Mouse (Mus musculus) brain, embryonic 14.5 days (tissue): ENCODE data around the gene Ankdd1a. TPM values are rescaled to one million over a fixed set of nuclear protein-coding genes. Genes with fewer than 3 reads are reported as not detected.

Experiments used
- DNase-seq: peaks from one replicate; pipeline ENCODE4 v3.0.0-alpha.2; 2011; ENCODE audit warnings: low read depth
- CTCF ChIP-seq: fragments of 200-500 bp; IDR thresholded peaks from 2 replicates; pipeline ENCODE4 v1.5.1; 2012; ENCODE audit warnings: inconsistent platforms, mild to moderate bottlenecking, moderate library complexity, borderline replicate concordance; ENCODE audit not compliant: insufficient read depth, insufficient read length; ENCODE audit errors: extremely low read depth
- POLR2A ChIP-seq: fragments of 200-500 bp; IDR thresholded peaks from 2 replicates; pipeline ENCODE4 v1.6.1; 2012; ENCODE audit warnings: mild to moderate bottlenecking, inconsistent platforms, borderline replicate concordance; ENCODE audit not compliant: poor library complexity, insufficient read depth, insufficient read length, severe bottlenecking; ENCODE audit errors: extremely low read depth
- polyA plus RNA-seq: library from polyadenylated mRNA; depleted of rRNA; stranded (reverse); fragments of >200 nt; gene quantifications from 2 replicates; pipeline ENCODE4 v1.2.3, GENCODE M21; 2012

Gene Ankdd1a
- polyA plus RNA-seq, 1 experiment = 2.1 TPM

DNA sequence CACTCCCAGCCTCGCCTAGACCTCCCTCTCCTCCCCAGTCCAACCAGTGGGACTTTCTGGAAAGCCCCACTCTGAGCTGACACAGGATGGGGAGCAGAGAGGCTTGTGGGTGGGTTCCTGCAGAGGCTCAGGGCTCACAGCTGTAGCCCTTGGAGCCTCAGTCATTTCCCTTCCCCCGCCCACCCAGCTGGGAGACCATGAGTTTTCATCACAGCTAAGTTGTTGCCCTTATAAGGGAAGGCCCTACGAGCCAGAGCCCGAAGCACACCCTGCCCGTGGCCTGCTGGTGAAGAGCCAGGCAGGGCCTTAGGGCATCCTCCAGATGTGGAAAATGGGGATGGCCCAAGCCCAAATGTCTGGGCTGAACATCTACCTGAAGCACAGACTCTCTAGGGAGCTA, 31.0 kb upstream of the Ankdd1a start:
- DNase-seq = peak; percentile 39
- no peak for TF ChIP-seq POLR2A
- no peak for TF ChIP-seq CTCF

DNA sequence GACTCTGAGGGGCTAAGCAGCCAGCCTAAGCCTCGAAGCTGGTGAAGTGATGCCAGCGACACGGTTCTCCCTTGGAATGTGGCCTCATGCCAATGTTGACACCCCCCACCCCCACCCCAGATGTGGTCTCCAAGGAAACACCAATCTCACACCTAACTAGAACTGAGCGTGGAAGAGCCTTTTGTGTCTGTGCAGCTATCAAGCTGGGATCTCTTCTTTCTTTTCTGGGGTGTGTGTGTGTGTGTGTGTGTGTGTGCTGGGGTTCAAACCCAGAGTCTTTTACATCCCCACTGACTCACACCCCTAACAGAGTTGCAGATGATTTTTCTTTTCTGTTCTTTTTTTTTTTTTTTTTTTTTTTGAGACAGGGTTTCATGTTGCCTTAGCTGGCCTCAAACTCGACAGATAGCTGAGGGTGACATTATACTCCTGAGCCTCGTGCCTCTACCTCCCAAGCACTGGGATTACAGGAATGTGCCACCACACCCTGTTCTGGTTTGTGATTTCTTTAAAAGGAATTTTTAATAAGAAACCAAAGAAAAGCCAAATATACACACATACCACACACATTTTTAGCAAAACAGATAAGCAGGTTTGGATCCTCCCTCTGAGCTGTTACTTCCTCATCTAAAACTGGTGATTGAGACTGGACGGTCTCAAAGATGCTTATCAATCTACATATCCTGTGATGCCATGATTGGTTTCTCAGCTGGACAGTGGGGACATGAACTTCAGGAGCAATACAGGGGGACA, 30.3 kb upstream of the Ankdd1a start:
- TF ChIP-seq POLR2A = no peak
- no peak for TF ChIP-seq CTCF
- DNase-seq = peak; percentile 57

DNA sequence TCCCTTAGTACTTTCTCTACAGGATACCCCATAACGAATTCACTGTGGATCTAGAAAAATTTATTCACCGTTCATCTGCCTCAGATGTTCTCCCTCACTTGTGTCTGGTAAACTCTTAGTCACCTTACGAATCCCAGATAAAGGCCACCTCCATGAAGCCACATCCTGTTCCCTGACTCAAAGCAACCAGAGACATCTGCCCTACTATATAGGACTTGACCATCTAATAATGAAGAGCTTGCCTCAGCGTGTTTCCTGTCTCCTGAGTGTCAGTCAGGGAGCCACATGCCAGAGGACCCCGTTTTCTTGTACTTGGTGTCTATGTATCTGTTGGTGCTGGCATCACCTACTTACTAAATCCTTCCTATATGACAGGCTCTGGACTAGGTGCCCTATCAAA, 29.6 kb upstream of the Ankdd1a start:
- TF ChIP-seq CTCF = no peak
- TF ChIP-seq POLR2A = no peak
- no peak for DNase-seq

DNA sequence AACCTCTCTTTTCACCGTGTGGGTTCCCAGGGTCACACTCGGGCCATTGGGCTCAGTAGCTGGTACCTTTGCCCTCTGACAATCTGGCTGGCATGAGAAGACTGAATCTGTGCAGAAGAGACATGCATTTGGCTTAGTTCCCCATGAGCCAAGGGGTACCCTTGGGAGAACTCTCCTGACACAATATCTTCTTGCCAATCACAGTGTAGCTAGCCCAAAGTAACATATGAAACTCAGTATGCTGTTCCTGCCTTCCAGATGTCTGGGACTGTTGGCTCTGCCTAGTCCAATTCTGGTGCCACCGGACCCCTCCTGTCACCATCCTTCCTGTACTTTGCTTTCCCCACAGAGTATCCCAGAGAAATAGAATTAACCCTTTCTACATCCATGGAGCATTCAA, 29.1 kb upstream of the Ankdd1a start:
- TF ChIP-seq CTCF (no peak), POLR2A (no peak)
- no peak for DNase-seq

DNA sequence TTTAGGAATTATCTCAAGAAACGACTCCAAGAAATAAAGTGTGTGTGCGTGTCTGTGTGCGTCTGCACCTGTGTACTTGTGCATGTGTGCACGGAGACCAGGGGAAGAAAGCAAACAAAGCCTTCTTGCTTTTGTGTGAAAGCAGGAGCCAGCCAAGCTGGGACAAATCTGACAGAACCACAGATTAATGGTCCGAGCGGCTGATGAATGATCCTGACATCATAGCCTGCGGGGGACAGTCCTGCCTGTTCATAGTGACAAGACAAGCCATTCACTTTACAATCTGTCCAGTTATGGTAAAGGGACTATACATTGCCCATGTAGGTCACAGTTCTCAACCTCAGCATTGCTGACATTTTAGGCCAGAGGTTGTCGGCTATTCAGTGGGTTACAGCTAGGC, 28.3 kb upstream of the Ankdd1a start:
- no peak for TF ChIP-seq CTCF
- no peak for TF ChIP-seq POLR2A
- no peak for DNase-seq

DNA sequence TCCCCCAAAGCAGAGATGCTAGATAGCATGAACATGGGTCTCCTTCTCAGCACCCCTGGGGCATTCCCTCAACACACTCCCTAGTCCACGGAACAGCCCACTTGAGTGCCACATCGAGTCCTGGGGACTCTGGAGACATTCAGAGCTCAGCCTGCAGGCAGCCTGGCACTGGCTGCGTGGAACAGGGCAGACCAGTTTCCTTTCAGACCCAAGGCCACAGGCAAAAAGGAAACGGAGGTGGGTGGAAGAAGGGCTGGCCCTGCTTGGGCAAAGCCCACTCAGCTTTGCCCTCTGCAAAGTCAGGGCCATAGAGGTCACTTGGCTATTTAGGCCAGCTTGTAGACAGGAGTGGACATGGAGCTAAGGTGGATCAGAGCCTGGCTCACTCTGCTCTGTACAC, 27.9 kb upstream of the Ankdd1a start:
- DNase-seq = no peak
- no peak for TF ChIP-seq POLR2A
- TF ChIP-seq CTCF = no peak

DNA sequence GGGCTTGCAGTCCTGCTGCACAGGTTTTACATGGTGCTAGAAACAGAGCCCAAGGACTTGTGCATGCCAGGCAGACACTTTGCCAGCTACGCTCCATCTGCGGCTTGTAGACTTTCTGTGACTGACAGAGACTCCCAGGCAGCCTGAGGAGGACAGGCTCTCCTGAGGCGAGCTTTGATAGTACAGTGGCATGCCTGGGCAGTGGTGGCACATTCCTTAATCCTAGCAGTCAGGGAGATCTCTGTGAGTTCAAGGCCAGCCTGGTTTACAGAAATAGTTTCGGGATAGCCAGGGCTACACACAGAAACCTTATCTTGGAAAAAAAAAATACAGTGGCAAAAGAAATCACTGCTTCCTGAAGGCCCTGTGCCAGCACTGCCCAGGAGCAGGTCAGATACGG, 27.1 kb upstream of the Ankdd1a start:
- no peak for DNase-seq
- TF ChIP-seq POLR2A (no peak), CTCF (no peak)

DNA sequence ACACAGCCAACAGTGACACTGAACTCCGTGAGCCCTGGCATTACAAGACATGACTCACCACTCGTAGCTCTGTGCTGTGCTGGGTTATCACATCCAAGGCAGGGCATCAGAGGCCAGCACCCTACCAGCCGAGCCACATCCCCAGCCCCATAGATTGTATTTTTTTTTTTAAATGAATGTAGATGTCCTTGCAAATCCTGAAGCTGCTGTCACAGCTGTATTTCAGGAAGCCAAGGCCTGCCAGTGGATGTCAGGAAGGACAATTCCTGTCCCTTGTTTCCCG, 26.4 kb upstream of the Ankdd1a start:
- no peak for TF ChIP-seq POLR2A
- no peak for TF ChIP-seq CTCF
- DNase-seq = no peak

DNA sequence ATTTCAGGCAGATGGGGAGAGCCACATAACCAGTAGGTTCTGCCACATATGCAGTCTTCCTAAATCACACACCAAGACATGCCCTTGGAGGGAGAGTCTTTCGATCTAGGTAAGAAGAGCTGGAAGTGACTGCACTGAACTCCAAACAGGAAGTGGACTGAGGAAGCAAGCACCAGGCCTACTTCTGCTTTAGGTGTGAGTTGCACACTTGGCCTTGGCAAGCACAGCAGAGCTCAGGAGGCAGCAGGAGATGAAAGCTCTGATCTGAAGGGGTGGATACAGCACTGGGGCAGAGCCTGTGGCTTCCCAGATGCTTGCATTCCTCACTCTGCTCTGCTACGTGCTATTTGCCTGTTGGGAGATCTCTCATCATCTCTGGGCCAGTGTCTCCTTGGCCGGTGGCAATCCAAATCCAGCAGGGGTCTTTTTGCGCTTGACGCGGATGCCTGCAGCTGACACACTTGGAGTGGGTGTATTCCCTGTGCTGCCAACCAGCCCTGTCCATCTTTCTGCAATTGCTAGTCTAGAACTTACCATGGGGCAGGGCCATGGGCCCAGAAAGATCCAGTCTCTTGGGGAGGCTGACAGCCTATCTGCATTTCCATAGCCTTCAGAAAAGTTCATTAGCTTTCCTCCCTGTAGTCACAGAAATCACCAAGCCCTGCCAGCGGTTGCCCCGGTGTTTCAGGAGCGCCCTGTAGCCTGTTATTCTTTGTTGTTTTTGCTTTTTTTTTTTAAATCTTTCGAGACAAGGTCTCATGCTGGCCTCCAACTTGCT, 25.8 kb upstream of the Ankdd1a start:
- DNase-seq = no peak
- no peak for TF ChIP-seq POLR2A
- no peak for TF ChIP-seq CTCF

DNA sequence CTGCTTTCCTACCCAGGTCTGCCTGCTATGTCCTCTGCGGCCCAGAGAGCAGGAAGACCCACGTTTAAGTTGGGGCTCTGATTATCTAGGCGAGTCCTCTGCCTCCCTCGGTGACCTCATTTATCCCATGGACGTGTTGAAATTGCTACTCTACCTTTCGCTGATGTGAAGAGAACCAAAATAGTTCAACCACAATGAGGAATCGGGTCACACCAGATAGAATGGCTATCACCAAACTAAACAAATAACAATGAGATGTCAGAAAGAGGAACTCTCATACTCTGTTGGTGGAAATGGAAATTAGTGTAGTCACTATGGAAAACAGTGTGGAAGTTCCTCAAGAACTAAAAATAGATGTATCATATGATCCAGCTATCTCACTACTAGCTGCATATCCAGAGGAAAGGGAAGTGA, 22.1 kb upstream of the Ankdd1a start:
- no peak for TF ChIP-seq POLR2A
- TF ChIP-seq CTCF = no peak
- no peak for DNase-seq

DNA sequence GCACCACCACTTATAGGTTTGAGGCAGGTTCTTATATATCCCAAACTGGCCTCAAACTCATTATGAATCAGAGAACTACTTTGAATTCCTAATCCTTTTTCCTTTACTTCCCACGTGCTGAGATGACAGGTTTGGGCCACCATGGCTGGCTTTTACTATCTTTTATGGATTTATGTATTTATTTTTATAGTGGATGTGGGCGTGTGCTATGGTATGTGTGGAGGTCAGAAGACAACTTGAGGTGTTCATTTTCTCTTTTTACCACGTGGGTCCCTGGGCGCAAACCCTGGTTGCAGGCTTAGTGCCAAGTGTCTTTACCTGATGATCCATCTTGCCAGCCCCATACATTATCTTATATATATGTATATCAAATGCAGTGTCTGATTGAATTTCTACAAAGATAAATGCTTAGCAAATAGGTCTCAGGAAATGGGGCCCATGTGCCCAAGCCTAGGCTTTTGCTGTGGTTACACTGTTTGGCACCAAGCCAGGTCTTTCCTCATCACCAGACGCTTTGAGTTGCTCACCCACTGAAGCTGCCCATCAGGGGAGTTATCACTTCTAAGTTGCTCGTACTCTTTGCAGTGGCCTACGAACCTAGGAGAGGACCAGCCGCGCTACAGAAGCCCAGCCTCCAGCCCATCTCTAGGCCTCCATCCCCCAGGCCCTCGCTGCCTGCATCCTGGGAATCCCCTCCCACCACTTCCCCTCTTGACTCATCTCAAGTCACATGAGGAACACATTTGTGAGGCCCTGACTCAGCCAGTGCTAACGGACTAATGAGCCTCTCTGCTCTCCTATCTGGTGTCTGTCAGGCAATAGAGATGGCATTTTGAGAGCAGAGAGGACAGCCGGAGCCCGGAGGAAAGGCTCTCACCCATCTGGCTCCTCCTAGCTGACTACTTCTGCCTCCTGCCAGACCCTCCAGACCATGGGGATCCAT, 21.4 kb upstream of the Ankdd1a start:
- DNase-seq = peak; percentile 30
- TF ChIP-seq POLR2A (no peak), CTCF (no peak)

DNA sequence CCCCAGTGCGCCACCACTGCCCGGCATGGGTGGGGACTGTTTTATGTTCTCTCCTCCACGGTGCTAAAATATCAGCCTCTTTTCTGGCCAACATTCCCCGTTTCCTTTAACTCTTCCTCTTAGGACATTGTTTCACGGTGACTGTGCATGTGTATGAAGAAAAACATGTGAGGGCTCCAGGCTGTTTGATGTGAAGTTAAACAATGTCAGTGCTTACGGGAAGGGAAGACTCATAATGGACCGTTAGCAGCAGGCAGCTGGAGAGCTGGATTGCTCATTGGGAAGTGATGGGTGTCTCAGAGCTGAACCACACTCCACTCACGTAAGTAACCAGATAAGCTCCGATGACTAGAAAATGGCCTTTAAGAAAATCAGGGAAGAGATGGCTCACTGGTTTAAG, 19.7 kb upstream of the Ankdd1a start:
- no peak for TF ChIP-seq CTCF
- DNase-seq = no peak
